Mouse (Mus musculus) mature B cell (primary cell): Measurements from ENCODE around the gene Aprt.
"Not testable (repeated sequence)": the region's sequence is repeated elsewhere in the genome, so short reads cannot be mapped to it uniquely, and the experiment has no call there.

Experiments used
- in situ Hi-C: fragments of 300-500 bp; cut with MboI; formaldehyde crosslinking; loops from 2 replicates; pipeline ENCODE4 v1.14.3; 2019

The Aprt gene

GRCm38 (mm10) chr8:122586749-122587148, 10.0 kb upstream of the Aprt start:
- in situ Hi-C loops = no loop called here

GRCm38 (mm10) chr8:122586171-122586570, 9.5 kb upstream of the Aprt start:
- in situ Hi-C loops = no loop called here

- in situ Hi-C loops = no loop called here
Observed at GRCm38 (mm10) chr8:122585411-122585891, 8.7 kb upstream of the Aprt start.

GRCm38 (mm10) chr8:122584981-122585380, 8.3 kb upstream of the Aprt start:
- in situ Hi-C loops = no loop called here

DNA sequence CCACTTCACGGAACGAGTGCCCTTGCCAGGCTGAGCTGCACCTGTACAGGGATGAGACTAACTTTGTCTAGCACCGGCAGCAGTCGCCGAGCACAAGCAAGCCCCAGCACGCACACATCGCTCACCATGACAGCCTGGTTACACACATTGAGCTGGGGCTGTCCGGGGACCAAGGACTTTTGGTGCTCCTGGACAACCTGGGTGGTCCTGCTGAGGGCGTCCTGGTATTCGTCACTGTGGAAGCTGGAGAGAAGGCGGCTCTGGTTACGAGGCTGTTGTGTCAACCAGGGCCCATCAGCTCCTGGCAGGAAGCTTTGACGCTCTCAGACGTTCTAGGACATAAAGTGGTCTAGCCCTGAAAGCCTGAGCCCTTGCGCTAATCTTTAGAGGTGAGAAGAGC, 4.2 kb upstream of the Aprt start:
- in situ Hi-C loops = no loop called here

GRCm38 (mm10) chr8:122579196-122579595, 2.5 kb upstream of the Aprt start:
- in situ Hi-C loops = no loop called here

DNA sequence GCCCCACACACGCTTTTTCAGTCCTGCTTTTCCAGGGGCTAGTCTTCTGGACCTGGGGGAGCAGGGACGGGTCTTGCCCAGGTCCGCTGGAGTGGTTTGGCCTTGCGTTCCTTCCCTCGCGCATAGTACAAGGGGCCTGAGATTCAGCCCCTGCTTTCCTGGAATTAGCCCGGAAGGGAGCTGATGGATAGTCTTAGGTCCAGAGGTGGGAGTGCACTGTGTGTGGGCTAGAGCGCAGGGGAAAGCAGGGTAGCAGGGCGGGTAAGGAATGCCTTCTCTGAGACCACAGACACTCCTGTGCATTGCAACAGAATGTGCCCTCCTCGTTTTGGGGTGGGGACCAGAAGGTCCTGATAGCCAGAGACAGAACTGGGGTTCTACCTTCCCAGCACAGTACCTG, 407 bp upstream of the Aprt start:
- in situ Hi-C loops = no loop called here

GRCm38 (mm10) chr8:122575735-122576647, 718 bp downstream of the Aprt start:
- in situ Hi-C loops = no loop called here

DNA sequence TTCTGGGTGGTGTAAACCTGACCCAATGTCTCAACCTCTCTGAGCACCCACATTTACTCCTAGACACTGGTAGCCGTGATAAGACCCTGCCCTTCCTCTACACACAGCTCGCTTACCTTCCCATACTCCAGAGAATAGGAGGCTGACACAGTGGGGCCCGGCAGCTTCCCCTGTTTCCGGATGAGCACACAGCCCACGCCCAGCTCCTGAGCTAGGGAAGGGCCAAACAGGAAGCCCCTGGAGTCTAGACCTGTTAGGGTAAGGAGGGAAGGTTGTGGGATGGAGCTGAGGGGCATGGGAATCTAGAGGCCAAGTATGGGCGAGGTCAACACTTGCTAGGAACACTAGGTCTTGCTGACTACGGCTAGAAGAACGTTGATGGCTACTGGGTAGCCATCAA, 1.4 kb downstream of the Aprt start:
- in situ Hi-C loops = no loop called here

GRCm38 (mm10) chr8:122574667-122575251, 1.9 kb downstream of the Aprt start:
- in situ Hi-C loops = no loop called here

DNA sequence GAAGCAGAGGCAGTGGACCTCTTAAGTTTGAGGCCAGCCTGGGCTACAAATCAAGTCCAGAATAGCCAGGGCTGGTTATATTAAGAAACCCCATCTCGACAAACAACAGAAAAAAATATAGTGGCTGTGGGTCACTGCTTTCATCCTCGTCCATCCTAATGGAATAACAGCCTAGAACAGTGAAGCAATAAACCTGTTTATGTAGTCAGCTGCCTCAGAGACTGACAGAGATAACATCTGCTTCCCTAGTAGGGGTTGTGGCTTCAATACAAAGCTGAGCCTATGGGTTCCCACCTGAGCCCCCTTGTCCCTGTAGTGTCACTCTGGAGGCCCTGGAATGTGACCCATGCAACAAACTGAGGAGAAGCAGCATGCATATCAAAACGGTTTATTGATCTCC, 2.4 kb downstream of the Aprt start:
- in situ Hi-C loops = no loop called here

GRCm38 (mm10) chr8:122573577-122573976, 3.1 kb downstream of the Aprt start:
- in situ Hi-C loops = no loop called here

DNA sequence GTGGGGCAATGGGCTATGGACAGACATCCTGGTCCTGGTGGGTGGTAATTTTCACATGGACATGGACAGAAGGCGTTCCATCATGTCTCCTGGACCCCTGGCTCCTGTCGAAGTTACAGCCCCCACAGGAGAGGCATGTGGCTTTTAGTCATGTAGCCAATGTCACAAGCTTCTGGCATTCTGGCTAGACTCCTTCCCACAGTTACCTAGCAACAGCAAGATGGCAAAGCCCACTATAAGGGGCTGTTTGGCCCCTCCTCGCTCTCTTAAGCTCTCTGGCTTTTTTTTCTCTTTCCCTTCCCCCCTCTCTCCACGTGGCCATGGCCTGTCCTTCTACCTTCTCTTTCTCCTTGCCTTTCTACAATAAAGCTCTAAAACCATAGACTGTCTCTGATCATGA, 3.5 kb downstream of the Aprt start:
- in situ Hi-C loops = not testable (repeated sequence)

DNA sequence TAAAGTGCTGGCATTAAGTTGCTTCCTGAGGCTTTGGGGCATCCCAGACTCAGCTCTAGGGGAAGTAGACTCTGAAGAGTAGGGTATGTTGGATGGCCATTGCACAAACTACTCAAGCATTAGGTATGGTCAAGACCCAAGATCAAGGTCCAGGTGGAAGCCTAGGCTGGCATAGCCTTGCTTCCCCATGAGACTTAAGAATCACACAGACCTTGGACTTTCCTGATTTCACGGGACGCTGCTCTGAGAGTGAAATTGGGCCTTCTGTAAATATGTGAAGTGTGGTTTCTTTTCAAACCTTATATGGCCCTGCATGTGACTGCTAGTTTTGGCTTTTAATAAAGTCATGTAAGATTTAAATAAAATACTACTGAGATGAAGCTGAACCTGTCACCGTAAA, 4.0 kb downstream of the Aprt start:
- in situ Hi-C loops = no loop called here

DNA sequence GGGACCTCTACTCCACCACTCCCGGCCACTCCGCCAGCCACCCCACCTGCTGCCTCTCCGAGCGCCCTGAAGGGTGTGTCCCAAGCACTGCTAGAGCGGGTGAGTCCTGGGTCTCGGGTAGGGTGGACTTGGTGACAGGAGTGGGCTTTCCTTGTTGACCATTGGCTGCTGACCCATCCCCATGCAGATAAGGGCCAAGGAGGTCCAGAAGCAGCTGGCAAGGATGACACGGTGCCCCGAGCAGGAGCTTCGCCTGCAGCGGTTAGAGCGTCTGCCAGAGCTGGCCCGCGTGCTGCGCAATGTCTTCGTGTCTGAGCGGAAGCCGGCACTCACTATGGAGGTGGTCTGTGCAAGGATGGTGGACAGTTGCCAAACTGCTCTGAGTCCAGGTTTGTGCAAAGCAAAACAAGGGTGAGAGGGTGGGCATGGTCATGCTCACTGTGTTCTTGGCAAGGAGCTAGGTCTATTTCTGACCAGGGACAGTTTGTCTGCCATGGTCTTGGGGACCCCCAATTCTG, 4.9 kb downstream of the Aprt start:
- in situ Hi-C loops = no loop called here

GRCm38 (mm10) chr8:122571153-122571552, 5.6 kb downstream of the Aprt start:
- in situ Hi-C loops = no loop called here

DNA sequence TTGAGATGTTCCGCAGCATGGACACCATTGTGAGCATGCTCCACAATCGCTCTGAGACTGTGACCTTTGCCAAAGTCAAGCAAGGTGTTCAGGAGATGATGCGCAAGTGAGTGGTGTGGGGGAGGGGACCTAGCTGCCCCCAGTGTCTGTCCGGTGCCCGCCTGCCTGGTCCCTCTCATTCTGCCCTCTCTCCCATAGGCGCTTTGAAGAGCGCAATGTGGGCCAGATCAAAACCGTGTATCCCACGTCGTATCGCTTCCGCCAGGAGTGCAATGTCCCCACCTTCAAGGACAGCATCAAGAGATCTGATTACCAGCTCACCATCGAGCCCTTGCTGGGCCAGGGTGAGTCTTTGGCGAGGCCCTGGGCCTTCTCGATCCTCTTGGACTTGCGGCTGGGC, 6.7 kb downstream of the Aprt start:
- in situ Hi-C loops = no loop called here

GRCm38 (mm10) chr8:122569329-122569728, 7.4 kb downstream of the Aprt start:
- in situ Hi-C loops = no loop called here

DNA sequence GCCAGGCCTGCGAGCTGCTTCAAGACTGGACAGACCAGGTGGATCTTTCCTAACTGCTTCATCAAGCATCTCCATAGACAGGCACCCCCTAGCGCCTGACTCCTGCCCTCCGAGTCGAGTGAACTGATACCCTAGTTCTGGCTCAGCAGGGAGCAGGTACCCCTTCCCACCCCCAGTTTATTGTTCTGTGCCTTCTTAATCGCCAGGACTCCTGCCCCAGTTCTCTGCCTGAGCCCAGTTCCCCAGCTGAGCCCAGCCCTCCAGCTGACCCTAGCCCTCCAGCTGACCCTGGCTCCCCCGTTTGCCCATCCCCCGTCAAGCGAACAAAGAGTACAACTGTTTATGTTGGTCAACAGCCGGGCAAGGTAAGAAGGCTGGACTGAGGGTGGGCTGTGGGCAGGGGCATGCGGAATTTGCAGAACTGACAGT, 7.8 kb downstream of the Aprt start:
- in situ Hi-C loops = no loop called here

DNA sequence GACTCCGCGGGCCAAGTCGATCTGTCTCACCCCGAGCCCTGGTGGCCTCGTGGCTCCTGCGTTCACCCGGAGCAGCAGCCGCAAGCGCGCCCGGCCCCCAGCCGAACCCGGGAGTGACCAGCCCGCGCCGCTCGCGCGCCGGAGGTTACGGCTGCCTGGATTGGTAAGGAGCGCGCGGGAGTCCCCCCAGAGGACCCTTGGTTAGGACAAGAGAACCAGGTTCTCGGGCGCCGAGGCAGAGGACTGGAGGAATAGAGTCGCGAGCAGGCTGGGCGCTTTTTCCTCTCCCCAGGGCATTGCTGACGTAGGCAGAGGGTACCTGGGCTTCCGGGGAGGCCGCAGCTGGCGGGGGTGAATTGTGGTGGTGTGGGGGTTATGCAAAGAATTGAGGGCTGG, 8.6 kb downstream of the Aprt start:
- in situ Hi-C loops = no loop called here

DNA sequence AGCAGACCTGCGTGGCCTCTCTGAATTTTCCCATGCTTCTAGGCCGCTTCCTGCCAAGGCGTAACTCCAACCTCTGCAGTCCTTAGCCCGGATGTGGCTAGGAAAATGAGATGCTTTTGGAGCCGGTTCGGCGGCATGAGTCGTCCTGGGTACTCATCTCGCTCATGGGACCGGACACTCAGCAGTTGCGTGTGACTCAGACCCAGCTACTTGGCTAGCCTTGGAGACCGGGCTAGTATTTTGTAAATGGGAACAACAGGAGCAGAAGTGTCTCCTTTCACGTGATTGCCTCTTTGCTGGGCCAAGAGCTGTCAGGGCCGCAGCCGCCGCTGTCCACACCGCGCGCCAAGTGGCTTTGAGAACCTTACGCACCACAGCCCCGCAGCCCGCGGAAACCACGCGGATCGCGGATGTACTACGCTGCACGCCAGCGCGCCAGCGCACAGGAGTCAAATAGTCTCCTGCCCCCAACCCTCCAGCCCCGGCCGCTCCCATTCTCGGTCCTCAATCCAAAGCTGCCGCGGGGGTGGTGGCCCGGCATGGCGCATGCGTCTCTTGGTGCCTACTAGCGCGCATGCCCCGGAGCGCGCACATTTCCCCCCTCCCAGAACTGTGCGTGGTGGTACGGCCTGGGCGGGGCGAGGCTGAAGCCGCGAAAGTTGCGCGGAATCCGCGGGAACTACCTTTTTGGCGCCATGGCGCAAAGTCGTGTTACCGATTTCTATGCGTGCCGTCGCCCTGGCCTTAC, 9.2 kb downstream of the Aprt start, which contains the start of gene Cdt1:
Gene Cdt1, plus strand, starts transcription at position 655 of the 748 bp plus-strand sequence.
- in situ Hi-C loops = no loop called here

DNA sequence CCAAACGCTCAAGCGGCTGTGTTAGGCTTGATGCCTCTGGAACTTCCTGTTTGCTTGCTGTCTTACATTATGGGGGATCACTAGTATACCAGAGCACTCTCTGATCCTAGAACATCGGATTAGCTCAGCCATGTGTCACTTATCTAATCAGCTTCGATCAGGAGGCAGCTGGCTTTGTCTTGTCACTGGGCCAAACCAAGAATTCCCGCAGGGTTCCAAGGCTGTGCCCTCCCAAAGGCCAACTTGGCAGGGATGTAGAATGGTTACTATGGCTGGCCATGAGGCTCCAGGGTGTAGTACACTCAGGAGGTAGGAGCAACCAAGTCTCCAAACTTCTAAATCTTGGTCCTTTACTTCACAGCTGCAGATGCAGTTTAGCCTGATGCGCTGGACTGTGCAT, 9.9 kb downstream of the Aprt start:
- in situ Hi-C loops = no loop called here
